Mouse (Mus musculus) frontal cortex, postnatal 10 days (tissue): ENCODE measurements at regions not wholly inside any gene's neighbourhood (a gene's known extent, or its start where the extent isn't known, plus 50 kb on each side); places are given as distances from the start of the nearest gene placed in this dataset.

Source experiments
- DNase-seq, 2 experiments: peaks; one replicate each; pipeline ENCODE4 v3.0.0; 2022; ENCODE audit warnings: low spot score in 2 of 2, mixed read lengths in 1 of 2

- no peak for DNase-seq
These were observed 142.2 kb upstream of the Snx19 start for GRCm38 (mm10) chr9:30284562-30285323.

- no peak for DNase-seq
These were observed 141.6 kb upstream of the Snx19 start for GRCm38 (mm10) chr9:30285324-30285599.

GRCm38 (mm10) chr9:30299844-30300243 lies 127.1 kb upstream of the Snx19 start:
- DNase-seq: peak in 1 of 2 experiments; percentile 58

GRCm38 (mm10) chr9:30308281-30308680 lies 118.6 kb upstream of the Snx19 start:
- no peak for DNase-seq

GRCm38 (mm10) chr9:30313360-30313759 lies 113.5 kb upstream of the Snx19 start:
- no peak for DNase-seq

DNA sequence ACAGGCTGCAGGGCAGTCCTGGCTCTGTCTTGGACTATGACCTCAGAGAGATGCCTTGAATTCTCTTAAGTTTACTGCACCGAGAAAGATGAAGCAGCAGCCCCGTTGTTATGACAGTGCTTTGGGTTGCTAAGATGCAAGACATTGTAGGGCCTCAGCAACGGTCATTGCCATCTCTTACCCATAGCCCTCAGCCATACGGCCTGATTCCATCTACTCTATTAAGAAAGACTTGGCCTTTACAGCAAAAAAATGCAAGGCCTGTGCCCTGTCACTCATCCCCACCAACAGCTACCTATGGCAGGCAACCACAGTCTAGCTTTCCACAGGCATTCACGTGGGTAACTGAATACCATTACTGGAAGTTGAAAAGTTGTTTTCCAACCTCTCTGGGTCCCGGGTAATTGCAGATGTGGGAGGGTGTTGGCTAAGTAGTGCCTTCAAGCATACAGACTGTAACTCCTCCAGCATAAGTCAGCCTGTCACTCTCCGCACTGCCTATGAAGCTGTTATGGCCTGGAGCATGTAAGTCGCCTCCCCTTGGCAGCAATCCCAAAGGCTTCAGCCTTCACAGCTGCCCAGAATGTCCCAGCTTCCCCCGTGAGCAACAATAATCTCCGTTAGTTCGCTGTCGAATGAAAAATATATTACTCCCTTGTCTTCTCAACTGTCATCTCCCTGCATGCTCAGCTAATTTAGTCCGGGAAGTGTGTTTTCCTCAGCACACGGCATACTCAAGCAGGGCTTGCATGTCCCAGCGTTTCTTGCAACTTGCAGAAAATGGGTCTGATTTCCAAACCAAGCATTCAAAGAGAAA lies 112.3 kb upstream of the Snx19 start:
- DNase-seq: no peak

- DNase-seq: peak in 1 of 2 experiments; percentile 62
These were observed 111.7 kb upstream of the Snx19 start for GRCm38 (mm10) chr9:30315172-30315644.

DNA sequence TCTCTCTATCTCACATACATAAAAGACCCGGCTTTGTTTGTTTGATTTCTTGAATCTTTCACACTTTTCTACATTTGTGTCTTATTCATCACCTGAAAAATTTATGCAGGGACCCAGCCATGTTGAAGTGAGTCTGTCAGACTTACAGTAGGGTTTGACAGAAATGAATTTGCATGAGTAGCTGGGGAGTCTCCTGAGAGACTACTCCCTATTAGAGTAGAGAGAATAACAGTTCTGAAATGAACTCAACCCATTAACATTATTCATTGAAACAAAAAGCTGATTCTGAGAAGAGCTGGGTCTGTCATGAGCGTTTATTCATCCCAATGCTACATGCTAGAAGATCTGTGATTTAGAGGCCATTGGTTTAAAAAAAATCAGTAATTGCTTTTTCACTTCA lies 82.0 kb upstream of the Snx19 start:
- no peak for DNase-seq

- no peak for DNase-seq
These were observed 72.9 kb upstream of the Snx19 start for GRCm38 (mm10) chr9:30353965-30354364.

DNA sequence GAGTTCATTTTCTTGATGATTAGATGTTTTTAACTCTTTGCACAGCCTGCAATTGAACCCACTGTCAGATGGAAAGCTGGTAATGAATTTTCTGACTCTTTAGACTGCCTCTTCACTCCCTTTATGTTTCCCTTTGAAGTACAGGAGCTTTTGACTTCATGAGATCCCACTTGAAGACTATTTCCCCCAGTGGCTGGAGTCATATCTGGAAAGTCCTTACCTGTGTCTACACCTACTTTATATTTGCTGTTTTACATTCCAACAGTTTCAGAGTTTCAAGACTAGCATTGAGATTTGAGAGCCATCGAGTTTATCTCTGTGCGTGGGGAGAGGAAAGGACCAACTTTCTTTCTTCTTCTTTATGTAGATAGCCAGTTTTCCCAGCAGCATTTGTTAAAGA lies 71.3 kb upstream of the Snx19 start:
- no peak for DNase-seq

DNA sequence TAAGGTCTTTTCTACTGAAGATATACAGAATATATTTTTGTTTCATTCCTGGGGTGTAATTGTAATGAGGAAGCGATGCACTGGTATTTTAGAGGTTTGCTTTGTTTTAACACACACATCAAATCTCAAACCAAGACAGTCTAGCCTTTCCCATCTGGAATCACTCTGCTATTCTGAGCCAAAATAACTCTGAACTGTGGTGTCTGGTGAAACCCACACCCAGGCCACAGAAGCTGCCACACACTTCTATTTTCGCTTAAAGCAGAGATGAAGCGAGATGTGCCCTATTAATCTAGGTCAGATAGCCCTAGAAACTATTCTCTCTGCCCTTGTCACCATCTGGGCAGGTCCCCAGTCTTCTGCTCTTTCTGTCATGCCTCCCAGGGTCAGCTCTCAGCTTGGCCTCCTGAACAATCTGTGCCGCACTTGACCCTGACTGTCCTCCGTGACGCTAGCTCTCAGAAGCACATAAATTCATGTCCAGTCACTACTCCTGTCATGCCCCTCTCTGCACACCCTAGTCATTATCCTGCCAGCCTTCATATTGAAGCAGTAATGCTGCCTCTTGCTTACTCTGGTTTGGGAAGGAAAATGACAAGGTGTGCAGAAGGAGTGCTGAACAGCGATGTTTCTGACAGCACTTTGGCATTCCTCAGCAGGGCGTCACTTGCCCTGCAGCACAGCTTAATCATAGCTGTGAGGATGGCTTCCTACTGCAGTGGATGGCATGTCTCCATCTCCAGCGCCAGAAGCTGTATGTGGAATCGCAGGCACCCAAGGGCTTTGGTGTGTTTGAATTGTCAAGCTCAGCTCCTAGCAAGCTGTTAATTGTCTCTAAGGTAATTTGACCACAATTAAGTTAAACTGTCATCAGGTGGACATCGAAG lies 57.1 kb upstream of the Snx19 start:
- no peak for DNase-seq

DNA sequence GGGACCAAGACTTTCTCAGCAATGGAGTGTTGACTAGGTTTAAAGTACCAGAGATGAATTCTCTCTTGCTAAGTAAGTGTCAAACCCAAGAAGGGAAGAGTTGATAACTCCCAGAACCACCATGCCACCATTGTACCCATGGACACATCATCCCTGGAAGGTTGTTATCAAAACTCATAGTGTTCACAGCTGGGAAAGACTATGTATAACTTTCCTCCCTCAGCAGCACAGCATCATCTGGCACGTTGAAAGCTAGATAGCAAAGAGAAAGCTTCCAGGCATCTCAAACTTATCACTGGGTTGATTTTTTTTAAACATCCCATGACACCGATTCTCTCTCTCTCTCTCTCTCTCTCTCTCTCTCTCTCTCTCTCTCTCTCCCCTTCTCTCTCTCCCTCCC lies 56.1 kb upstream of the Snx19 start:
- DNase-seq: no peak

- DNase-seq: no peak
These were observed 50.0 kb upstream of the Snx19 start for GRCm38 (mm10) chr9:30376908-30377307.
